Mouse (Mus musculus): ENCODE measurements around the gene Sebox.
A peak's percentile ranks its signal among the peaks of the same experiment; 100 is the strongest.

Sebox gene

DNA sequence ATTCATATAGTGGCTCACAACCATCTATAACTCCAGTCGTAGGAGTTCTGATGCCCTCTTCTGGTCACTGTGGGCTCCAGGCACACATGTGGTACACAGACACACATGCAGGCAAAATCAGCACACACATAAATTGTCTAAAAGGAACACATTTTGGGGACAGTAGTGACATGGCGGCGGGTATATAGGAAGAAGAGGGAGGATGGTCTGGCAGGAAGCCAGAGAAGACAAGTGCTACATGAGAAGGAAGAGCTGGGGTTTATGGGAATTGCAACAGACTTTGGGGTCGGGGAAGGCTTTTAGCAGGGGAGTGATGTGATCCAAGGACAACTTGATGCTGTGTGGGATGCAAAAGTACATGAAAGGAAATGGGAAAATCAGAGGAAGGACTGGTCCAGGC is 31.3 kb downstream of the Sebox start:
- DNase-seq (ENCODE audit: extremely low read depth, low read depth), result no peak

DNA sequence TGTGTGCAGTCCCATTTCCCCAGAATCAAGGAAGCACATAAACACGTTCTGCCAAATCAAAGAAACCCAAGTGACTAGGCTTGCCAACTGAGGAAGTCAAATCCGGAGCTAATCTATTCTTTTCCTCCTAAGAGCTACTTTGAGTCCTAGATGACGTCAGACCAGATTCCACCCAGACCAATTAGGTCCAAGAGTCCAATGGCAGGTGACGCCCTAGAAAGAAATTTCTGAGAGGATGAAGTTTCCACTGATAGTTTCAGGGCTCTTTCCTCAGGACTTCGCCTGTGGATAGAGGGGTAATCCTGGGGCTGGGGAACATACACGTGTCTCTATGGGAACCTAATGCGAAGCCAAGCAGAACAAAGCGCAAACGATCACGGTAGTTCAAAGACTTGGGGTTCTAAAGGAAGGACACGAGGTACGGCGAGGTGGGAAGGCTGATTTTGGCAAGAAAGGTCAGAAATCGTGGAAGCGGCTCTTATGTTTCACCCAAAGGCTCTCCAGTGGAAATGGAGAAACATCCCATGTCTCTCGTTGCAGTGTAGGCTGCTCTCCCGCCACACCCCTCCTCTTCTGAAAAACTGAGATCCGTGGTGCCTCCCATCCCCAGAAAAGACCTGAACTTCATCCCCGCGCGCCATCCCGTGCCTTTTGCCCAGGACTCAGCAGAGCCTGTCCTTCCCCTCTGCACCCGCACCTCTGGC is 32.3 kb downstream of the Sebox start:
- no peak for DNase-seq (ENCODE audit: extremely low read depth, low read depth)

DNA sequence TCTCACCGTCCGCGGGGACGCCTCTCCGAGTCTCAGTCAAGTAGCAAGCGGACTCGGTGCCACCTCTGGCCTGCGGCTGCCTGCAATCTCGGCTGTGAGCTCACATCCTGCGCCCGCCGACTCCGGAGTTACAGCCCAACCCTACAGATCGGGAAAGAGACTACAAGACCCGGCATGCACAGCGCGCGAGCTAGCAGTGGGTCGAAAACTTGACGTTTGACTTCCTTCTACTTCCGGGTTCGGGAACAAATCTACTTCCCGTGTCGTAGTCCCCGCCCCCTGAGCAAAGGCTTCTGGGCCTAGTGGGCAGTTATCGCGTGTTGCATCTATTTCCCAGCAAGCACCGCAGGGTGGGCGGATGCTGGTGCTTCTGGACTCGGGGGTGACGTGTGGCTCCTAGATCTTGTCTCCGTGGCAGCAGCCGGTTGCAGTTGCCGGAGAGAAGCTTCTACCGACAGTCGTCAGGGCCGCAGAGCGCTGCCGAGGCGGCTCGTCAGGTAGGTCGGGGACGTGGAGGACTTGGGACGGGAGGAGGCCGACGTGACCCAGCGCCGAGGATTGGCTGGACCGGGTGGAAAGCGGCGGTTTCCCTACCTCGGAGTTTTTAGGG is 32.9 kb downstream of the Sebox start, which contains the start of the genes Tnfaip1 and Ift20:
Tnfaip1 (minus strand) TSS at position 253 of the 610 bp plus-strand sequence.
Ift20 (plus strand) TSS at position 282 of the 610 bp plus-strand sequence.
- DNase-seq (ENCODE audit: extremely low read depth, low read depth), result peak; percentile 99

DNA sequence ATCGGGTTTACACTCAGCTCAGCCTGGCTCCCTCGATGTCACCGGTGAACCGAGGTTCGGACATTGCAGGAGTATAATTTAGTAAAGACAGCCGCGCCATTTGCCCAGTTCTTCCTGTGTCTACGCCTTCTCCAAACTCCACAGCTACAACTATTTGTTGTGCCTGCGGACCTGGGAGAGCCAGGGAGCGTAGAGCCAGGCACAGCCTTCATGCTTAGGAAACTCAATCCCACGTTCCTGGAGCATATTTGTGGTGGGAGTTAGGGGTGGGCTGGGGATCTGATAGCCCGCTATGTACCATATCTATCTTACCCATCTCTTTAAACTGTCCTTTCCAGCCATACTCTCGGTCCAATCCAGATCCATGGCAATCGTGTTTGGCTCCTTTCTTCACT is 33.4 kb downstream of the Sebox start:
- no peak for DNase-seq (ENCODE audit: extremely low read depth, low read depth)

DNA sequence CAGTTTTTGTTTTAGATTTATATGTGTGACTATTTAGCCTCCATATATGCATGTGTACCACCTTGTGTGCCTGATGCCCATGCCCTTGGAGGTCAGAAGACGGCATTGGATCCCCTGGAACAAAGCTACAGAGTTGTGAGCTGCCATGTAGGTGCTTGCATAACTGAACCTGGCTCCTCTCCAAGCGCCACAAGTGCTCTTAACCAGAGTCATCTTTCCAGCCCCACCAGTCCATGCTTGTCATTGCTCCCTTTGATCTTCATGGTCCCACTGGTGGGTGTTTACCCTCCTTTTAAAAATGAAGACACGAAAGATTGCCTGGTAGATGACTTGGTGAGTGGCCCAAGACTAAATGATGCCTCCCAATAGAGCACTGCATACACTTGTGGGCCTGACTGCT is 37.1 kb downstream of the Sebox start:
- DNase-seq (ENCODE audit: extremely low read depth, low read depth), result no peak

DNA sequence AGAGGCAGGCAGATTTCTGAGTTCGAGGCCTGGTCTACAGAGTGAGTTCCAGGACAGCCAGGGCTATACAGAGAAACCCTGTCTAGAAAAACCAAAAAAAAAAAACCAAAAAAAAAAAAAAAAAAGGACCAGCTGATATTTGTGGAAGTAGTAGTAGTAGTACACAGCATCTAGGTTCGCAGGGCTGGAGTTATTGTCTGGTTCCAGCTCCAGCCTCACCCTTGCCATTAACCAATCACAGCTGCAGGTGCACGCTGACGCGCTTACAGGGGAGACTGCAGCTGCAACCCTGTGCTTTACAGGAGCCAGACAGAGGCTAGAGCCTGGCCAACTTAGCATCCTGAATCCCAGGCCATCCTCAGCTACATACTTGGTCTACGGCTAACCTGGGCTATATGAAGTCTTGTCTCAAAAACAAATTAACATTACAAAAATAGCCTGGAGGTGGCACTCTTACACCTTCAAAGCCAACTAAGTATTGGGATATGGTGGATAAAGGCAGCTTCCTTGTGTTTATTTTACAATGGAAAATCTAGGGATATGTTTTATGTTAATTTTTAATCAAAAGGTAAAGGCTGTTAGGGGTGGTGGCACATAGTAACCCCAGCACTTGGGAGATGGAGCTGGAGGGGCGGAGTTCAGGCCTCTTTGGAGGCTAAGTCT is 41.3 kb downstream of the Sebox start:
- DNase-seq (ENCODE audit: extremely low read depth, low read depth), result no peak

DNA sequence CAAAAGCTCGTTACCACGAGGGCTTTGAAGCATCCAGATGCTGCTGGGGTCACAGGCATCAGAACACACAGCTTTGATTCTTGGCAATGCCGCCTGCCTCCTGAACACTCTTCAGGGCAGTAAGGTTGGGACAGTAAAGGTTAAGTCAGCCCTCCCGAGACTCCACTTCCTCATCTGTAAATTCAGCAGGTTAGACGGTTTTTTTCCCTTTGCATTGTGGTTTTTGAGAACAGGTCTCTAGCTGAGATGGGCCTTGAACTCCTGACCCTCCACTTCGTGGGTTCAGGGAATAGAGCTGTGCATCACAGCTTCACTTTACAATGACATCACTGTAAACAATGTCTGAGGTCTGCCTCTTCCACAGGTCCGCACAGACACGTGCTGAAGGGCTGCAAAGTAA is 41.9 kb downstream of the Sebox start:
- DNase-seq (ENCODE audit: extremely low read depth, low read depth), result no peak

DNA sequence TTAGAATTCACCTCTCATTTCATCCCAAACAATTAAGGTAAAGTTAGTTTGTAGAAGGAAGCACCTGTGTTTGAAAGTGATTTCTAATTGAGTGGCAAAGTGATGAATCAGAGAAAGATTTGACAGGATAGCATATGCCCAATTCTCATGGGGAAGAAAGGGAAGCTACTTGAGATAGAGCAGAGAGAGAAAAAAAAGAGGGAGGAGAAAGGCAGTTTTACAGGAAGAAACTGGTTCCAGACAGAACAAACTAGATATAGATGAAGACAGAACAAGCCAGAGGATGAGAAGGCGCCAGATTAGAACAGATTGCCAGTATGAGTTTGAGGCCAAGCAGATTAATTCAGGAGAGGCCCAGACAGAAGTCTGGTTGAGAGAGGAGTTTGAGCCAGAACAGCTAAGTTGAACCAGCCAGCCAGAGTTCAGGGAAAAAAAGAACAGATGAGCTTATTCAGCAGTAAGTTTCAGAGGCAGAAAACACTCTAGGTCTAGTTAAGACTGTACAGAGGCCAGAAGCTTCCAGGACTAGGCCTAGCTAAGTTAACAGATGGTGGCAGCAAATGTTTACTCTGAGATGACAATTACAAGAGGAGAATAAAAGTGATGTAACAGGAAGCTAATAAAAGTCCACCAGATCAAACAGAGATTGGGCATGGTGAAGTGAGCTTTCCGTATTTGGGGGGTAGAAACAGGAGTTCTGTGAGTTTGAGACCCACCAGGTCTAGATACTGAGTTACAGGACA is 44.6 kb downstream of the Sebox start:
- no peak for DNase-seq (ENCODE audit: extremely low read depth, low read depth)

DNA sequence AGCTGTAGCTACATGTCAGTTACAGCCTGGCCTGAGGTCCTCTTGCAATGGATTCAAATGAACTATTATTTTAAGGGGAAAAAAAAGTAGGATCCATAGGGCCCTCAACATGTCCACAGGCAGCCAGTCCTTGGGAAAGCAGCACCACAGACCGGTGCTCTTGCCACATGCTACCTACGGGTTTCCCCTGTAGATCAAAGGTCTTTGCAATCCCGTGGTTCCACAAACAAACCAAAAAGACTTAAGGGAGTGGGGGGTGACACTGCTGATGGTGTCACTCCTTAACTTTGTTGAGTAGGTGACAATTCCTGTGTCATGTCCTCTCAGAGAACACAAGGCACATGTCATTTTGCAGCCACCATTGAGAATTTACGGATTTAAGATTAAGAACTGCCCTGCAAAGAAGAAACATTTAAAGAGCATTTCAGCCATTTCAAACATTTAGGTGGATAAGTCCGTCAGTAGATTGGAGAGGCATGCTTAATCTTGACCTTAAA is 46.3 kb downstream of the Sebox start:
- DNase-seq (ENCODE audit: extremely low read depth, low read depth), result no peak

DNA sequence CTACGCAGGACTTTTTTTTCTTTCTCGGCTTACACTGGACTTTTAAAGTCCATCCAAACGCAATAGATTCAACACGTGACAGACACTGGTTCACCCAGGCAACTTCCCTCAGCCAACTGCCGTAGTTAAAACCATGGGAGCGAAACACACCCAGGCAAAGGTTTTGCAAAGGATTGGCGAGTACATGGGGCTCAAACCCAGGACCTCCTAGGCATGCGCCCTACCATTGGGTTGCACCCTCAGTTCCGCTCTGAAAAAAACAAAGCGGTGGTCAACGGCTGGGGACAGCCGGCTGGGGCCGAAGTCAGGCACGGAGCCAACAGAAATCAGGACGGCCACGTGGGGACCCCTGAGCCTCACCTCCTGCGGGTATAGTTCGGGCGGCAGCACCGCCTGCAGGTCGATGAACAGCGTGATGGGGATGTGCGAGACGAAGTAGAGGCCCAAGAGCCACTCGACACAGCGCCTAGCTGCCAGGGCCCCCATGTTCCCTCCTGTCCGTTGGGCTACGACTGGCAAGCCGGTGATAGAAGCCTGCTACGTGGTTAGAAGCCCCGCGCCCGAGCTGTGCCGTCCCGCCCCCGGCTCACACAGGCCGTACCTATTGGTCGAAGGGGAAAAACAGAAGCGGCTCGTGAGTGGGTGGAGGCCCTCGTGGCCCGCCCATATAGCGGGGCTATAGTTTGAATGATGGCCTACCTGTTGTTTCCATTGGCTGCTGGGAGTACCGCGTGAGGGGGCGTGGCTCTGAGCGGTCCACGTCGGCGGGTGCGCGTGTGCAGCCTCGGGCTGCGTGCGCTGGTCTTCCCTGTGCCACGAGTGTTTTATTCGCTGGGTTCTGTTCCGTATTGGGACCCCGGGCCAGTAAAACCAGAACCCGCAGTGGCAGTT is 47.2 kb downstream of the Sebox start, which contains the start of gene Tmem97:
Tmem97 (minus strand) TSS at position 610 of the 891 bp plus-strand sequence.
- DNase-seq (ENCODE audit: extremely low read depth, low read depth), result peak; percentile 93

DNA sequence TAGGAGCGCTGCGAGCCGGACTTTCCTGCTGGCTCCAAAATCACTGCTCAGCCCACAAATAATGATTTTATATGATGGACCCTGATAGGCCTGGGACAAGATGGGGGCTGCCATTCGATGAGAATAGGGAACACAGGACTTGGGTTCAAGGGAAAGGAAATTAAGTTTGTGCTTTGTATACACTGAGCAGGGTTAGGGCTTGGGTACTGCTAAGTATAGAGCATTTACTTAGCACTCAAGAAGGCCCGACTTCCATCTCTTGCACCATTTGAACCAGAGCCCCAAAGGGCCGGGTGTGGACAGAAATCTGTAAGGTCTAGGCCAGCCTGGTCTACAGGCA is 47.8 kb downstream of the Sebox start:
- no peak for DNase-seq (ENCODE audit: extremely low read depth, low read depth)

Data from MEL-GATA-1-ER (cell line).